Mouse (Mus musculus): Measurements from ENCODE around the gene Msmp.

DNA sequence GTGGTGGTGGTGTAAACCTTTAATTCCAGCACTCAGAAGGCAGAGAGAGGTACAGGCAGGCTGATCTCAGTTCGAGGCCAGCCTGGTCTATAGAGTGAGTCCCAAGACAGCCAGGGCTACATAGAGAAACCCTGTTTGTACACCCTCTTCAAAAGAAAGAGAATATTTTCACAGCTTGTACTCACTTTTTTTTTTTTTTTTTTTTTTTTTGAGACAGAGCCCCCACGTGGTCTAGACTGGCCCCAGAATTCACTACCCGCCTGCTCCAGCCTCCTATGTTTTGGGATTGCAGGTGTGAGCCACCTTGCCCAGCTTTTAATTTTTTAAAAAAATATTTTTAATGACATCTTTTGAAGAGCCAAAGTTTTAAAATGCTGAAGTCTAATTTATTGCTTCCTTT is 19.8 kb upstream of the Msmp start:
- no peak for TF ChIP-seq CTCF (IDR thresholded peaks at IDR 0.05; ENCODE audit: low read depth, low read length)
- TF ChIP-seq TAL1 (conservative IDR thresholded peaks at IDR 0.05; ENCODE audit: low read depth, low read length): no peak
- TF ChIP-seq POLR2AphosphoS5 (IDR thresholded peaks at IDR 0.05; ENCODE audit: insufficient replicate concordance, low read depth, low read length): no peak
- TF ChIP-seq GATA1 (IDR thresholded peaks at IDR 0.05; ENCODE audit: borderline replicate concordance, low read length): no peak

All from G1E (cell line).